ENCODE assay signal across 8 mouse cellular contexts in the genomic region with DNA sequence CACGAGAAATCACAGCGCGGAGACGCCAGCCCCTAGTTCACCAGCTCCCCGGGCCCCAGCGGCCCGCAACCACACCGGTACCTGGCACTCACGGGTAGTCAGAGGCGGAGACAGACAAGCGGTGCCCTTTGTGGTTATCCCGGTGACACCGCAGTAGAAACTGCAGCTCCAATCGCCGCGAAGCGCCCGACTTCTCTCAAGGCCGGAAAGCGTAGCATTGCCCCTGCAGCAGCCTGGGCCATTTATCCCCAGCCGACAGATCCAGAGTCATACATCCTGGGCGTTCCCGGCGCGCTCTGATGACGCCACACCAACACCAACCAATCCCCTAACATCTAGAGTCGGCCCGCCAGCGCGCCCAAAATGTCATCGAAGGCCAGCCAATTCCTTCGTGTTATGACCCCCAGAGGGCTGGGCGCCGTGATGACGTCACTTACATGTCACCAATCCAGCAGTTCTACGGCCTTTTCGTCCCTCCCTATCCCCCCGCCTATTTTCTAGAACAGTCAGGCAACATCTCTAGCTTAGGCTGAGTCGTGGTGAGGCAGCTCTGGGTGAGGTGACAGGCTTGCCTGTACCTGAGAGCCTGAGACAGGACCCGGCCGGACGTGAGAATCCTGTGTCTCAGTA. TPM values are rescaled to one million over a fixed set of nuclear protein-coding genes. Genes with fewer than 3 reads are reported as not detected.
DNase-seq lines count a peak whose midpoint lies in the region; ATAC-seq and TF ChIP-seq lines count a peak whose summit lies in the region.

Zfand2a (minus strand) TSS at position 365 of the 630 bp plus-strand sequence.

- H3K4me3 ChIP-seq in MEL (ENCODE audit: control insufficient read depth in 1 of 2, insufficient read depth in 1 of 2, low read depth in 2 of 2, low read length in 2 of 2), result peak within 1 kb of the TSS; percentile 80 to 98
- peak within 1 kb of the TSS; percentile 77 for H3K4me3 ChIP-seq in cerebellum, adult 2 months (replicated peaks; ENCODE audit: insufficient read depth, low read depth, low read length)
- H3K4me3 ChIP-seq in forebrain, postnatal 0 days (ENCODE audit: low read depth, low read length), result peak within 1 kb of the TSS; percentile 83
- H3K4me3 ChIP-seq in lung, embryonic 15.5 days, result peak within 1 kb of the TSS; percentile 72

- ATAC-seq in forebrain, postnatal 0 days, result peak; percentile 98
- peak; percentile 97 for ATAC-seq in lung, embryonic 15.5 days (ENCODE audit: borderline replicate concordance, extremely low read depth, low FRiP score, low TSS enrichment)

- no peaks in the 10 kb centered on the region for H3K27me3 ChIP-seq in MEL (ENCODE audit: control insufficient read depth in 1 of 2, insufficient read depth in 2 of 2, low read length in 2 of 2)
- H3K27me3 ChIP-seq in cerebellum, adult 2 months (ENCODE audit: control insufficient read depth, insufficient read depth, low read length), result no peaks in the 10 kb centered on the region
- no peaks in the 10 kb centered on the region for H3K27me3 ChIP-seq in forebrain, postnatal 0 days (ENCODE audit: insufficient read depth, low read length)
- no peaks in the 10 kb centered on the region for H3K27me3 ChIP-seq in lung, embryonic 15.5 days

- peak; percentile 100 for DNase-seq in MEL (ENCODE audit: low read depth, low spot score)
- DNase-seq in cerebellum, adult 2 months, result peak; percentile 99 to 100
- peak; percentile 99 for DNase-seq in forebrain, postnatal 0 days
- DNase-seq in heart, postnatal 4 days, result peak; percentile 99
- DNase-seq in layer of hippocampus, adult 8-10 months (ENCODE audit: low spot score in 2 of 2), result peak; percentile 100
- DNase-seq in ovary, adult 18-20 months (ENCODE audit: low spot score), result peak; percentile 98
- DNase-seq in thymus, postnatal 0 days (ENCODE audit: low spot score), result peak; percentile 100

- H3K27ac ChIP-seq in MEL (ENCODE audit: control insufficient read depth, low read depth, low read length), result peak within 1 kb of the TSS; percentile 34
- H3K27ac ChIP-seq in cerebellum, adult 2 months (ENCODE audit: insufficient read depth, low read length), result peak within 1 kb of the TSS; percentile 87
- H3K27ac ChIP-seq in forebrain, postnatal 0 days (ENCODE audit: low read depth, low read length), result peak within 1 kb of the TSS; percentile 78
- peak within 1 kb of the TSS; percentile 76 for H3K27ac ChIP-seq in lung, embryonic 15.5 days

- peaks cover 0 to 5% of the 10 kb centered on the region in 2 experiments; a peak in 1 of 4 replicates for H3K36me3 ChIP-seq in MEL (ENCODE audit: control insufficient read depth in 1 of 2, insufficient read depth in 2 of 2, low read length in 2 of 2)
- H3K36me3 ChIP-seq in forebrain, postnatal 0 days (ENCODE audit: insufficient read depth), result peaks cover 25% of the 10 kb centered on the region
- H3K36me3 ChIP-seq in lung, embryonic 15.5 days, result peaks cover 24% of the 10 kb centered on the region

- H3K9me3 ChIP-seq in MEL (replicated peaks; ENCODE audit: insufficient read depth, low read length), result no peaks in the 10 kb centered on the region
- H3K9me3 ChIP-seq in forebrain, postnatal 0 days (ENCODE audit: low read length), result no peaks in the 10 kb centered on the region; the same call in 1 of the 2 replicates
- H3K9me3 ChIP-seq in lung, embryonic 15.5 days, result no peaks in the 10 kb centered on the region

- peaks cover 0 to 10% of the 10 kb centered on the region in 2 experiments; a peak in 2 of 4 replicates for H3K4me1 ChIP-seq in MEL (ENCODE audit: control insufficient read depth in 1 of 2, insufficient read depth in 2 of 2, low read length in 2 of 2)
- H3K4me1 ChIP-seq in cerebellum, adult 2 months (ENCODE audit: control insufficient read depth, insufficient read depth, low read length), result peaks cover 1% of the 10 kb centered on the region
- H3K4me1 ChIP-seq in forebrain, postnatal 0 days (ENCODE audit: insufficient read depth), result peaks cover 5% of the 10 kb centered on the region
- peaks cover 15% of the 10 kb centered on the region for H3K4me1 ChIP-seq in lung, embryonic 15.5 days

- under 1% methylated on average over 42 of the region's 42 CpGs for WGBS in cerebellum, adult 2 months
- under 1% methylated on average over 42 of the region's 42 CpGs for WGBS in forebrain, postnatal 0 days
- WGBS in lung, embryonic 15.5 days, result under 1% methylated on average over 42 of the region's 42 CpGs

- H3K79me2 ChIP-seq in MEL (ENCODE audit: control insufficient read depth, insufficient read depth, low read length, poor library complexity), result peaks cover 11% of the 10 kb centered on the region

- TF ChIP-seq EP300 in MEL (IDR thresholded peaks at IDR 0.05; ENCODE audit: low read depth in 1 of 2, low read length in 2 of 2), result no peak

- no peak for TF ChIP-seq CTCF in MEL (IDR thresholded peaks at IDR 0.05 in 2 of 3, conservative IDR thresholded peaks at IDR 0.05 in 1 of 3; ENCODE audit: control insufficient read depth in 1 of 3, insufficient read depth in 1 of 3, low read depth in 2 of 3, low read length in 3 of 3, poor library complexity in 1 of 3, severe bottlenecking in 1 of 3)
- no peak for TF ChIP-seq CTCF in cerebellum, adult 2 months (IDR thresholded peaks at IDR 0.05; ENCODE audit: borderline replicate concordance, insufficient read depth, low read depth, low read length)
- no peak for TF ChIP-seq CTCF in forebrain, postnatal 0 days (IDR thresholded peaks at IDR 0.05; ENCODE audit: low read depth)

- TF ChIP-seq POLR2A in MEL (IDR thresholded peaks at IDR 0.05; ENCODE audit: control insufficient read depth in 1 of 2, insufficient read depth in 1 of 2, low read depth in 1 of 2, low read length in 2 of 2, poor library complexity in 1 of 2), result peak; percentile 62 to 95
- TF ChIP-seq POLR2A in cerebellum, adult 2 months (IDR thresholded peaks at IDR 0.05; ENCODE audit: borderline replicate concordance, insufficient read depth, low read length), result peak; percentile 97

- H3K9ac ChIP-seq in MEL (ENCODE audit: control insufficient read depth, low read depth, low read length, poor library complexity, severe bottlenecking), result peak within 1 kb of the TSS; percentile 73
- peak within 1 kb of the TSS; percentile 71 for H3K9ac ChIP-seq in forebrain, postnatal 0 days
- peak within 1 kb of the TSS; percentile 69 for H3K9ac ChIP-seq in lung, embryonic 15.5 days

- no peak for TF ChIP-seq RAD21 in MEL (IDR thresholded peaks at IDR 0.05; ENCODE audit: low read depth, low read length)

- H3K4me2 ChIP-seq in forebrain, postnatal 0 days (ENCODE audit: low read depth), result peak within 1 kb of the TSS; percentile 79
- peak within 1 kb of the TSS; percentile 84 for H3K4me2 ChIP-seq in lung, embryonic 15.5 days

TF ChIP-seq in MEL, 35 proteins besides CTCF, POLR2A, EP300 and RAD21 (continues in another document):
- no peak; the same call in 1 of the 2 replicates for TF ChIP-seq CHD2 (IDR thresholded peaks at IDR 0.05; ENCODE audit: low read length)
- TF ChIP-seq USF2 (IDR thresholded peaks at IDR 0.05; ENCODE audit: borderline replicate concordance in 1 of 2, insufficient read depth in 1 of 2, low read depth in 1 of 2, low read length in 2 of 2), result no peak
- TF ChIP-seq GATA1 (IDR thresholded peaks at IDR 0.05; ENCODE audit: low read depth, low read length), result no peak
- TF ChIP-seq MEF2A (IDR thresholded peaks at IDR 0.05; ENCODE audit: extremely low read depth, insufficient replicate concordance, low read depth, low read length, poor library complexity, severe bottlenecking), result no peak
- TF ChIP-seq USF1 (IDR thresholded peaks at IDR 0.05; ENCODE audit: low read depth, low read length), result no peak
- no peak for TF ChIP-seq JUND (IDR thresholded peaks at IDR 0.05; ENCODE audit: low read depth, low read length)
- 0 out of 2 replicates have a peak, but pooled peaks have one; percentile 50 for TF ChIP-seq MYC (IDR thresholded peaks at IDR 0.05; ENCODE audit: low read depth, low read length)
- TF ChIP-seq TBP (IDR thresholded peaks at IDR 0.05; ENCODE audit: low read depth, low read length), result peak; percentile 92
- no peak for TF ChIP-seq GABPA (IDR thresholded peaks at IDR 0.05; ENCODE audit: low read depth, low read length)
- no peak for TF ChIP-seq UBTF (IDR thresholded peaks at IDR 0.05; ENCODE audit: borderline replicate concordance, insufficient read depth, low read depth, low read length)
- TF ChIP-seq NRF1 (IDR thresholded peaks at IDR 0.05; ENCODE audit: insufficient read depth, low read depth, low read length, poor library complexity, severe bottlenecking), result no peak
- TF ChIP-seq SIN3A (IDR thresholded peaks at IDR 0.05; ENCODE audit: low read length), result peak; percentile 99
- TF ChIP-seq HCFC1 (IDR thresholded peaks at IDR 0.05; ENCODE audit: low read depth, low read length), result peak; percentile 91
- peak; percentile 52; the same call in 1 of the 2 replicates for TF ChIP-seq ELF1 (IDR thresholded peaks at IDR 0.05; ENCODE audit: low read depth, low read length)
- TF ChIP-seq MAZ (IDR thresholded peaks at IDR 0.05; ENCODE audit: low read depth, low read length), result 0 out of 2 replicates have a peak, but pooled peaks have one; percentile 39
- TF ChIP-seq SMC3 (IDR thresholded peaks at IDR 0.05; ENCODE audit: low read depth, low read length), result no peak
- TF ChIP-seq MAX (IDR thresholded peaks at IDR 0.05; ENCODE audit: low read length), result no peak; the same call in 1 of the 2 replicates
- TF ChIP-seq BHLHE40 (IDR thresholded peaks at IDR 0.05; ENCODE audit: borderline replicate concordance, low read depth, low read length), result no peak
- no peak; the same call in 1 of the 2 replicates for TF ChIP-seq KAT2A (conservative IDR thresholded peaks at IDR 0.05; ENCODE audit: low read depth, low read length)
- TF ChIP-seq RCOR1 (IDR thresholded peaks at IDR 0.05; ENCODE audit: low read depth, low read length), result no peak
- TF ChIP-seq ZC3H11A (IDR thresholded peaks at IDR 0.05; ENCODE audit: low read depth, low read length), result no peak
- no peak; the same call in 1 of the 2 replicates for TF ChIP-seq E2F4 (IDR thresholded peaks at IDR 0.05; ENCODE audit: borderline replicate concordance, low read depth, low read length)
- no peak for TF ChIP-seq MAFK (IDR thresholded peaks at IDR 0.05; ENCODE audit: borderline replicate concordance, low read depth, low read length)

RNA-seq across cellular contexts. Expression of gene Zfand2a, which starts in this region (rescaled TPM):
- total RNA-seq in MEL (2012; rRNA removed), result 12.4 and 13.8 TPM in 2 replicates
- 10 to 100 TPM in 1 of 2 experiments, not detected in 1; 15.3 TPM for polyA plus RNA-seq in MEL (2012; ENCODE audit: insufficient read depth in 1 of 2, insufficient read length in 2 of 2, low read depth in 1 of 2, low replicate concordance in 2 of 2, missing spikeins in 1 of 2)
- 37.1 and 42.8 TPM in 2 replicates for polyA plus RNA-seq in cerebellum, adult 2 months (2012; rRNA removed)
- total RNA-seq in forebrain, postnatal 0 days (2014; rRNA removed), result 50.4 and 51.7 TPM in 2 replicates
- polyA plus RNA-seq in forebrain, postnatal 0 days (2015; fragmentation: Nextera tagmentation; extraction: Ambion mirVana), result 23.9 and 29.8 TPM in 2 replicates
- 10 to 100 TPM; 20.6 to 21.5 TPM for total RNA-seq in heart, postnatal 4 days (2021)
- total RNA-seq in layer of hippocampus, adult 8-10 months (2022), result 10 to 100 TPM; 53.9 to 60.2 (median 54.8) TPM
- polyA plus RNA-seq in lung, embryonic 15.5 days (2015; fragmentation: Nextera tagmentation; extraction: Ambion mirVana), result 7.7 and 9.5 TPM in 2 replicates
- polyA plus RNA-seq in thymus, postnatal 0 days (2015; fragmentation: Nextera tagmentation; extraction: Ambion mirVana), result 4.7 and 4.8 TPM in 2 replicates

Comparison
In these comparisons a context has a peak if more than half of its experiments do, and no peak if none do; other contexts are left out.
1. Peak in every context shown above with its lines: DNase-seq, ATAC-seq, H3K4me3 ChIP-seq and H3K27ac ChIP-seq.
2. H3K27ac ChIP-seq: peak in every context shown above with its lines; median percentile 87 in cerebellum, adult 2 months; 78 in forebrain, postnatal 0 days; 76 in lung, embryonic 15.5 days; 34 in MEL.